Mouse (Mus musculus): Measurements from ENCODE around the gene Adam23. TPM values are rescaled to one million over a fixed set of nuclear protein-coding genes. Genes with fewer than 3 reads are reported as not detected.

The Adam23 gene
- polyA plus RNA-seq (2015; fragmentation: Nextera tagmentation; extraction: Ambion mirVana): 1.2 and 1.3 TPM in 2 replicates

GRCm38 (mm10) chr1:63445656-63446046 is at the start of gene Adam23:
Adam23 (plus strand) TSS chr1:63445891.
- no peak for TF ChIP-seq CTCF (IDR thresholded peaks at IDR 0.05; ENCODE audit: low read depth)
- peak within 1 kb of the TSS; percentile 34; the same call in 1 of the 2 replicates for H3K9ac ChIP-seq (ENCODE audit: low read depth, low read length)
- peaks cover 25% of the 10 kb centered on the region for H3K27me3 ChIP-seq (replicated peaks; ENCODE audit: control insufficient read depth, insufficient read depth, low read length)
- H3K27ac ChIP-seq (ENCODE audit: low read depth, low read length): no peak within 1 kb of the TSS
- no peaks in the 10 kb centered on the region for H3K4me1 ChIP-seq (replicated peaks; ENCODE audit: control insufficient read depth, insufficient read depth, low read length)
- H3K4me3 ChIP-seq (ENCODE audit: low read depth, low read length): peak within 1 kb of the TSS; percentile 49
- peak; percentile 22; the same call in 1 of the 2 replicates for ATAC-seq
- H3K9me3 ChIP-seq (ENCODE audit: control insufficient read depth): no peaks in the 10 kb centered on the region
- peak within 1 kb of the TSS; percentile 86 for H3K4me2 ChIP-seq (replicated peaks; ENCODE audit: low read depth)
- under 1% methylated on average over 37 of the region's 41 CpGs for WGBS
- no peaks in the 10 kb centered on the region for H3K36me3 ChIP-seq (ENCODE audit: control insufficient read depth, insufficient read depth)

GRCm38 (mm10) chr1:63401130-63401529 is 44.6 kb upstream of the Adam23 start:
- Histone ChIP-seq H3K4me3 (ENCODE audit: low read depth, low read length) (no peak overlapping the region), H3K27ac (ENCODE audit: low read depth, low read length) (no peak overlapping the region), H3K36me3 (ENCODE audit: control insufficient read depth, insufficient read depth) (no peaks in the 10 kb centered on the region), H3K27me3 (replicated peaks; ENCODE audit: control insufficient read depth, insufficient read depth, low read length) (no peaks in the 10 kb centered on the region), H3K4me1 (replicated peaks; ENCODE audit: control insufficient read depth, insufficient read depth, low read length) (no peaks in the 10 kb centered on the region), H3K4me2 (replicated peaks; ENCODE audit: low read depth) (no peak overlapping the region), H3K9ac (ENCODE audit: low read depth, low read length) (no peak overlapping the region), H3K9me3 (ENCODE audit: control insufficient read depth) (no peaks in the 10 kb centered on the region)
- no peak for ATAC-seq
- WGBS: 71% methylated on average over 5 of the region's 5 CpGs
- no peak for TF ChIP-seq CTCF (IDR thresholded peaks at IDR 0.05; ENCODE audit: low read depth)

GRCm38 (mm10) chr1:63403601-63404000 is 42.1 kb upstream of the Adam23 start:
- H3K36me3 ChIP-seq (ENCODE audit: control insufficient read depth, insufficient read depth): no peaks in the 10 kb centered on the region
- ATAC-seq: no peak
- H3K9ac ChIP-seq (ENCODE audit: low read depth, low read length): no peak overlapping the region
- peak; percentile 50 for TF ChIP-seq CTCF (IDR thresholded peaks at IDR 0.05; ENCODE audit: low read depth)
- WGBS: 49% methylated on average over 4 of the region's 4 CpGs
- no peak overlapping the region for H3K4me3 ChIP-seq (ENCODE audit: low read depth, low read length)
- no peak overlapping the region for H3K4me2 ChIP-seq (replicated peaks; ENCODE audit: low read depth)
- H3K4me1 ChIP-seq (replicated peaks; ENCODE audit: control insufficient read depth, insufficient read depth, low read length): no peaks in the 10 kb centered on the region
- no peaks in the 10 kb centered on the region for H3K27me3 ChIP-seq (replicated peaks; ENCODE audit: control insufficient read depth, insufficient read depth, low read length)
- H3K27ac ChIP-seq (ENCODE audit: low read depth, low read length): no peak overlapping the region
- H3K9me3 ChIP-seq (ENCODE audit: control insufficient read depth): no peaks in the 10 kb centered on the region

GRCm38 (mm10) chr1:63408344-63408743 is 37.3 kb upstream of the Adam23 start:
- Histone ChIP-seq H3K27me3 (replicated peaks; ENCODE audit: control insufficient read depth, insufficient read depth, low read length) (no peaks in the 10 kb centered on the region), H3K9me3 (ENCODE audit: control insufficient read depth) (no peaks in the 10 kb centered on the region), H3K4me1 (replicated peaks; ENCODE audit: control insufficient read depth, insufficient read depth, low read length) (no peaks in the 10 kb centered on the region), H3K4me2 (replicated peaks; ENCODE audit: low read depth) (no peak overlapping the region), H3K4me3 (ENCODE audit: low read depth, low read length) (no peak overlapping the region), H3K36me3 (ENCODE audit: control insufficient read depth, insufficient read depth) (no peaks in the 10 kb centered on the region), H3K9ac (ENCODE audit: low read depth, low read length) (no peak overlapping the region), H3K27ac (ENCODE audit: low read depth, low read length) (no peak overlapping the region)
- WGBS: 74% methylated on average over 6 of the region's 6 CpGs
- TF ChIP-seq CTCF (IDR thresholded peaks at IDR 0.05; ENCODE audit: low read depth): no peak
- ATAC-seq: no peak

GRCm38 (mm10) chr1:63418491-63418890 is 27.2 kb upstream of the Adam23 start:
- Histone ChIP-seq H3K36me3 (ENCODE audit: control insufficient read depth, insufficient read depth) (no peaks in the 10 kb centered on the region), H3K4me1 (replicated peaks; ENCODE audit: control insufficient read depth, insufficient read depth, low read length) (no peaks in the 10 kb centered on the region), H3K27ac (ENCODE audit: low read depth, low read length) (no peak overlapping the region), H3K27me3 (replicated peaks; ENCODE audit: control insufficient read depth, insufficient read depth, low read length) (no peaks in the 10 kb centered on the region), H3K9ac (ENCODE audit: low read depth, low read length) (no peak overlapping the region), H3K4me2 (replicated peaks; ENCODE audit: low read depth) (no peak overlapping the region), H3K4me3 (ENCODE audit: low read depth, low read length) (no peak overlapping the region), H3K9me3 (ENCODE audit: control insufficient read depth) (no peaks in the 10 kb centered on the region)
- WGBS: 39% methylated on average over 8 of the region's 8 CpGs
- ATAC-seq: no peak
- TF ChIP-seq CTCF (IDR thresholded peaks at IDR 0.05; ENCODE audit: low read depth): no peak

GRCm38 (mm10) chr1:63430668-63431067 is 15.0 kb upstream of the Adam23 start:
- Histone ChIP-seq H3K9ac (ENCODE audit: low read depth, low read length) (no peak overlapping the region), H3K4me1 (replicated peaks; ENCODE audit: control insufficient read depth, insufficient read depth, low read length) (no peaks in the 10 kb centered on the region), H3K27me3 (replicated peaks; ENCODE audit: control insufficient read depth, insufficient read depth, low read length) (no peaks in the 10 kb centered on the region), H3K4me2 (replicated peaks; ENCODE audit: low read depth) (no peak overlapping the region), H3K4me3 (ENCODE audit: low read depth, low read length) (no peak overlapping the region), H3K27ac (ENCODE audit: low read depth, low read length) (no peak overlapping the region), H3K9me3 (ENCODE audit: control insufficient read depth) (no peaks in the 10 kb centered on the region), H3K36me3 (ENCODE audit: control insufficient read depth, insufficient read depth) (no peaks in the 10 kb centered on the region)
- no peak for ATAC-seq
- WGBS: 82% methylated on average over 6 of the region's 6 CpGs
- TF ChIP-seq CTCF (IDR thresholded peaks at IDR 0.05; ENCODE audit: low read depth): no peak

- Histone ChIP-seq H3K9ac (ENCODE audit: low read depth, low read length) (no peak overlapping the region), H3K27ac (ENCODE audit: low read depth, low read length) (no peak overlapping the region), H3K27me3 (replicated peaks; ENCODE audit: control insufficient read depth, insufficient read depth, low read length) (no peaks in the 10 kb centered on the region), H3K36me3 (ENCODE audit: control insufficient read depth, insufficient read depth) (no peaks in the 10 kb centered on the region), H3K4me2 (replicated peaks; ENCODE audit: low read depth) (no peak overlapping the region), H3K4me3 (ENCODE audit: low read depth, low read length) (no peak overlapping the region), H3K9me3 (ENCODE audit: control insufficient read depth) (no peaks in the 10 kb centered on the region), H3K4me1 (replicated peaks; ENCODE audit: control insufficient read depth, insufficient read depth, low read length) (no peaks in the 10 kb centered on the region)
- 83% methylated on average over 8 of the region's 8 CpGs for WGBS
- ATAC-seq: no peak
- TF ChIP-seq CTCF (IDR thresholded peaks at IDR 0.05; ENCODE audit: low read depth): no peak
Observed at GRCm38 (mm10) chr1:63431166-63431565, 14.5 kb upstream of the Adam23 start.

Data from intestine, postnatal 0 days (tissue).